Mouse (Mus musculus): ENCODE measurements around the gene Acvr2b. TPM values are rescaled to one million over a fixed set of nuclear protein-coding genes. Genes with fewer than 3 reads are reported as not detected.

Gene Acvr2b
- 1.3 and 2.5 TPM in 2 replicates for polyA plus RNA-seq (2012; ENCODE audit: low replicate concordance)

DNA sequence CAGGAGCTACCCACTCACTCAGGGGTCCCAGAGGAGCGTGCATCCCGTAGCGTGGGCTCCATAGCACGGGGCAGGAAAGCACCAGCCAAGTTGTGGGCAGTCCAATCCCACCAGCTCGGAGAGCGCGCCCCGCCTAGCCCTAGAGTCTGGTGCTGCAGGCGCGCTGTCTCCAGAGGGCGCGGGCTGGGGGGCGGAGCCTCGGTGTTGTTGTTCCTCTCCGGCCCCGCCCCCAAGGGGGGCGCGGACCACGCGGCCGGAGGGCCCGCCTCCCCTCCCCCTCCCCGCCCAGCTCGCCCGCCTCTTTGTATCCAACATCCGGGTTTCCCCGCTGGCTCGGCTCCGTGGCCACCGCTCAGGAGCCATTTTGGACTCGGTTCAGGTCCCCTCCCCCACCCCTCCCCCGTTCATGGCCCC, at the start of gene Acvr2b:
TSS of gene Acvr2b (plus strand) at position 318 of the 414 bp plus-strand sequence.

DNA sequence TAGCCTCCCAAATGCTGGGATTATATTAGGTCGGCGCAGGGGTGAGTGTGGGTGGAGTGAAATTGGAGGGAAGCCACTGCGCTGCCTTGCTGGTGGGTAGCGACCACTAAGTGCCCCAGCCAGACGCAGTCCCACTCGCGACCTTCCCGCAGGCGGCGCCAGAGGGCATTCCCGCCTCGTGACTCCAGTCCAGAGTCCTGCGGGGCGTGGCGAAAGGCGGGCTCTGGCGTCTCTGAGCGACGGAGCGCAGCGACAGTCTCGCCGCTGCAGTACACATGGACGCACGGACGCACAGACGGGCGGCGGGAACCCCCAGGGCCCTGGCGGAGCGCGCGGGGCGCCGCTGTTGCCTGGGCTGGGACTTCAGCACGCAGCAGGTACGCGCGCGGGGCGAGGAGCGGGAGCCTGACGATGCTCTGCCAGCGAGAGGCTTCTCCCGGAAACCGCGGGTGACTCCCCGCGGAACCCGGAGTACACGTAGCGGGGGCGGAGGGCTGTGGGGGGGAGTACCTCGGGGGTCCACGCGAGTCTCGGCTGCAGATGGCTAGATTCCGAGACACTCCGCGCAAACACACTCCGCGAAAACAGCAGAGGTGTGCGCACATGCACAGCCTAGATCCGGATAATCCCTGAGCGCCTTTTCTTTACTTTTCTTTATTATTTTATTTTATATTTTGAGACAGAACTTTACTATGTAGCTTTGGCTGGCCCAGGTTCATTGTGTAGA, 44.4 kb upstream of the Acvr2b start, which contains the start of gene Xylb:
TSS of gene Xylb (plus strand) at position 51 of the 727 bp plus-strand sequence.

GRCm38 (mm10) chr9:119365284-119365683, 36.6 kb upstream of the Acvr2b start, which contains the start of gene Slc22a14:
Gene Slc22a14, minus strand, starts transcription at chr9:119365553.

GRCm38 (mm10) chr9:119444738-119445429, 43.0 kb downstream of the Acvr2b start, which contains the start of gene Exog:
Gene Exog, plus strand, starts transcription at chr9:119444943.

Other genes with a start within 250 kb of the Acvr2b start
- 2.1 TPM in 2 replicates for gene Acaa1b, start 245.0 kb upstream of the Acvr2b start, polyA plus RNA-seq (2012; ENCODE audit: low replicate concordance)
- not detected in 2 replicates for gene Gm47289, start 243.0 kb upstream of the Acvr2b start, polyA plus RNA-seq (2012; ENCODE audit: low replicate concordance)
- gene Slc22a13, start 193.0 kb upstream of the Acvr2b start, polyA plus RNA-seq (2012; ENCODE audit: low replicate concordance): 0.16 and 0.78 TPM in 2 replicates
- 8.9 and 18.4 TPM in 2 replicates for gene Oxsr1, start 79.7 kb upstream of the Acvr2b start, polyA plus RNA-seq (2012; ENCODE audit: low replicate concordance)
- gene Acaa1a, start 62.4 kb upstream of the Acvr2b start, polyA plus RNA-seq (2012; ENCODE audit: low replicate concordance): 46.5 and 124 TPM in 2 replicates
- gene Myd88, start 60.7 kb upstream of the Acvr2b start, polyA plus RNA-seq (2012; ENCODE audit: low replicate concordance): 33.9 and 77.1 TPM in 2 replicates
- 0.54 and 0.95 TPM in 2 replicates for gene Xylb, start 44.7 kb upstream of the Acvr2b start, polyA plus RNA-seq (2012; ENCODE audit: low replicate concordance)
- gene Slc22a14, start 36.6 kb upstream of the Acvr2b start, polyA plus RNA-seq (2012; ENCODE audit: low replicate concordance): not detected in 2 replicates
- 1.5 and 1.9 TPM in 2 replicates for gene Exog, start 42.8 kb downstream of the Acvr2b start, polyA plus RNA-seq (2012; ENCODE audit: low replicate concordance)
- gene Scn5a, start 176.9 kb downstream of the Acvr2b start, polyA plus RNA-seq (2012; ENCODE audit: low replicate concordance): 0.04 TPM in 2 replicates

Data from hematopoietic multipotent progenitor cell, adult 10-12 weeks (in vitro differentiated cells).